Mouse (Mus musculus): ENCODE results near the gene Ankrd35.

DNA sequence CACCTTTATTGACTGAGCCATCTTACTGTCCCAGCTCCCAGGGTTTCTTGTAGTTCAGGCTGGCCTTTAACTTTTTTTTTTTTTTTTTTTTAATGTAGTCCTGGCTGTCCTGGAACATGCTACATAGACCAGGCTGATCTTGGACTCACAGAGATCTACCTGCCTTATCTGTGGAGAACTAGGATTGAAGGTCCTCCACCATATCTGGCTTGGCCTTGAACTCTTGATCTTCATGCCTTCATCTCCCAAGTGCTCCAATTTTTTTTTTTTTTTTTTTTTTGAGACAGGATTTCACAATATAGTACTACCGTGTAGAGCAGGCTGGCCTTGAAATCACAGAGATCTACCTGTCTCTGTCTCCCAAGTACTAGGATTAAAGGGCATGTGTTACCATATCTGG lies 23.6 kb downstream of the Ankrd35 start:
- TF ChIP-seq CTCF (IDR thresholded peaks at IDR 0.05; ENCODE audit: control insufficient read depth, insufficient read depth, insufficient read length) (no peak), MAX (IDR thresholded peaks at IDR 0.05) (no peak), FOSL1 (IDR thresholded peaks at IDR 0.05; ENCODE audit: insufficient read depth, low read length, poor library complexity, severe bottlenecking) (no peak), MYOG (IDR thresholded peaks at IDR 0.05; ENCODE audit: control insufficient read depth, extremely low read depth, insufficient read length) (no peak), USF1 (IDR thresholded peaks at IDR 0.05; ENCODE audit: low read depth) (no peak), CEBPB (IDR thresholded peaks at IDR 0.05; ENCODE audit: low read depth) (no peak)
